Mouse (Mus musculus): ENCODE data around the gene Catsperd. TPM values are rescaled to one million over a fixed set of nuclear protein-coding genes. Genes with fewer than 3 reads are reported as not detected.

Gene Catsperd
- polyA plus RNA-seq, 1 experiment = not detected

GRCm38 (mm10) chr17:56593527-56594271 lies 34.2 kb upstream of the Catsperd start:
- no peak overlapping the region for H3K27ac ChIP-seq (ENCODE audit: insufficient read depth, low read depth, low read length)
- no peak for TF ChIP-seq CTCF (IDR thresholded peaks at IDR 0.05; ENCODE audit: insufficient read depth, low read depth, low read length)
- TF ChIP-seq POLR2A (IDR thresholded peaks at IDR 0.05; ENCODE audit: insufficient read depth, low read depth, low read length) = no peak

DNA sequence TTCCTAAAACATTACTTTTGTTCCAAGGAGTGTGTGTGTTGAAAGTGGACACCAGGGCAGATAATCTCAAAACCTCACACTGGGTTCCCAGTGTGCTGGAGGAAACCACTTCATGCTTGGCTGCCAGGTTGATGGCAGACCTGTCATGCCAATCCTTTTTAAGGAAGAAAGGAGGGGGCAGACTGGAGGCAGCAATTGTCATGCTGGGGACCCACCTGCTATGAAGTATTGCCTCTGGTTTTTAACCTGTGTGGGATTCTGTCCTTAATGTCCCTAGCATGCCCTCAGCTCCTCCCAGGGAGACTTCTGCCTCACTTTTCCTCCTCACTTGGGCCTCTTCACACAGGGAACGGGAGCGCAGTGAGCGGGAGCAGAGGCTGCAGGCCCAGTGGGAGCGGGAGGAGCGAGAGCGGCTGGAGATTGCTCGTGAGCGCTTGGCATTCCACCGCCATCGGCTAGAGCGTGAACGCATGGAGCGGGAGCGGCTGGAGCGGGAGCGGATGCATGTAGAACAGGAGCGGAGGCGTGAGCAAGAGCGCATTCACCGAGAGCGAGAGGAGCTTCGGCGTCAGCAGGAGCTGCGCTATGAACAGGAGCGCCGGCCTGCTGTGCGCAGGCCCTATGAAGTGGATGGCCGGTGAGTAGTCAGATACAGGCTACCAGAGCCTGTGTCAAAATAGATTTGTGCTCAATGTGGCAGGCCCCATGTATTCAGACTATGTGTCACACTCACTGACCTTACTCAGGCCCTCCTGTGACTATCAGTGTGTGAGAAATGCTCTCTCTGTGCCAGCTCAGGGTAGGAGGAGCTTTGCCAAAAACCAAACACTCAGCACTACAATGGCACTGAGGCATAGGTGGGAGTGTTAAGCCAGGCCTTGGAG lies 24.5 kb upstream of the Catsperd start:
- Histone ChIP-seq H3K27ac (ENCODE audit: insufficient read depth, low read depth, low read length) (no peak overlapping the region), H3K4me1 (ENCODE audit: control insufficient read depth, insufficient read depth, low read length) (peaks cover 5% of the 10 kb centered on the region), H3K4me3 (ENCODE audit: insufficient read depth, low read depth, low read length) (no peak overlapping the region)
- WGBS = 94% methylated on average over 28 of the region's 28 CpGs
- TF ChIP-seq POLR2A (IDR thresholded peaks at IDR 0.05; ENCODE audit: insufficient read depth, low read depth, low read length) (no peak), CTCF (IDR thresholded peaks at IDR 0.05; ENCODE audit: insufficient read depth, low read depth, low read length) (no peak)

More at GRCm38 (mm10) chr17:56593527-56594271, 34.2 kb upstream of the Catsperd start:
- WGBS = 60% methylated on average over 8 of the region's 8 CpGs
- peaks cover 28% of the 10 kb centered on the region for H3K4me1 ChIP-seq (ENCODE audit: control insufficient read depth, insufficient read depth, low read length)
- no peak overlapping the region for H3K4me3 ChIP-seq (ENCODE audit: insufficient read depth, low read depth, low read length)

DNA sequence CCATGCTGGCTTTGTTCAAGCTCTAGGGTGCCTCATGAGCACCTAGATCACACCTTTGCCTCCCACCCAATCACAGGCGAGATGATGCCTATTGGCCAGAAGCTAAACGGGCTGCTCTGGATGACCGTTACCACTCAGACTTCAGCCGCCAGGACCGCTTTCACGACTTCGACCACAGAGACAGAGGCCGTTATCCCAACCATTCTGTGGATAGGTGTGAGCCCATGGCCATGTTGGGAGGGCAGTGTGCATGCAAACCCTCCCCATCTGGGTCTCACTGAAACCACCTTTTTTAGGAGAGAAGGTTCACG lies 23.9 kb upstream of the Catsperd start:
- no peak for TF ChIP-seq CTCF (IDR thresholded peaks at IDR 0.05; ENCODE audit: insufficient read depth, low read depth, low read length)
- TF ChIP-seq POLR2A (IDR thresholded peaks at IDR 0.05; ENCODE audit: insufficient read depth, low read depth, low read length) = no peak
- Histone ChIP-seq H3K4me1 (ENCODE audit: control insufficient read depth, insufficient read depth, low read length) (peaks cover 10% of the 10 kb centered on the region), H3K27ac (ENCODE audit: insufficient read depth, low read depth, low read length) (no peak overlapping the region), H3K4me3 (ENCODE audit: insufficient read depth, low read depth, low read length) (no peak overlapping the region)
- 89% methylated on average over 9 of the region's 9 CpGs for WGBS

DNA sequence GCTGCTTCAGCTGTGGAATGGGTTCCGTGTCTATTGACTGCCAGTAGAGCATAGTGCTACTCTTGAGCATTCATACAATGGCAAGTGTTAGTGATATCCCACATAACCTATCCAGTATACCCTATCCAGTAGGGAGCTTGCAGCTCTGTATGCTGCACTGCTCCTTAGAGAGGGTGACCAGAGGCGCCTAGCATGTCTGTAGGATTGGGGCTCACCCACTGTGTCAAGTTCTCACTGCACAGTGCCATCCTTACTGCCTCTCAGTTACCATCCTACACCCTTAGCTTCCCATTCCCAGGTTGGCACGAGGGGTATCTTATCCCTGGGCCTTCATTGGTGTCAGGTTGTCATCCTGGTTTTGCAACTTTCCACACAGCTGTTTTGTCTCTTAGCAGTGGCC lies 23.5 kb upstream of the Catsperd start:
- no peak overlapping the region for H3K4me3 ChIP-seq (ENCODE audit: insufficient read depth, low read depth, low read length)
- WGBS = 85% methylated on average over 3 of the region's 3 CpGs
- peaks cover 10% of the 10 kb centered on the region for H3K4me1 ChIP-seq (ENCODE audit: control insufficient read depth, insufficient read depth, low read length)
- no peak for TF ChIP-seq POLR2A (IDR thresholded peaks at IDR 0.05; ENCODE audit: insufficient read depth, low read depth, low read length)
- no peak for TF ChIP-seq CTCF (IDR thresholded peaks at IDR 0.05; ENCODE audit: insufficient read depth, low read depth, low read length)
- H3K27ac ChIP-seq (ENCODE audit: insufficient read depth, low read depth, low read length) = no peak overlapping the region

- Histone ChIP-seq H3K27ac (ENCODE audit: insufficient read depth, low read depth, low read length) (no peak overlapping the region), H3K4me1 (ENCODE audit: control insufficient read depth, insufficient read depth, low read length) (peaks cover 12% of the 10 kb centered on the region), H3K4me3 (ENCODE audit: insufficient read depth, low read depth, low read length) (no peak overlapping the region)
- WGBS = 84% methylated on average over 9 of the region's 9 CpGs
- TF ChIP-seq CTCF (IDR thresholded peaks at IDR 0.05; ENCODE audit: insufficient read depth, low read depth, low read length) = no peak
- no peak for TF ChIP-seq POLR2A (IDR thresholded peaks at IDR 0.05; ENCODE audit: insufficient read depth, low read depth, low read length)
These were observed 22.5 kb upstream of the Catsperd start for GRCm38 (mm10) chr17:56605431-56605830.

DNA sequence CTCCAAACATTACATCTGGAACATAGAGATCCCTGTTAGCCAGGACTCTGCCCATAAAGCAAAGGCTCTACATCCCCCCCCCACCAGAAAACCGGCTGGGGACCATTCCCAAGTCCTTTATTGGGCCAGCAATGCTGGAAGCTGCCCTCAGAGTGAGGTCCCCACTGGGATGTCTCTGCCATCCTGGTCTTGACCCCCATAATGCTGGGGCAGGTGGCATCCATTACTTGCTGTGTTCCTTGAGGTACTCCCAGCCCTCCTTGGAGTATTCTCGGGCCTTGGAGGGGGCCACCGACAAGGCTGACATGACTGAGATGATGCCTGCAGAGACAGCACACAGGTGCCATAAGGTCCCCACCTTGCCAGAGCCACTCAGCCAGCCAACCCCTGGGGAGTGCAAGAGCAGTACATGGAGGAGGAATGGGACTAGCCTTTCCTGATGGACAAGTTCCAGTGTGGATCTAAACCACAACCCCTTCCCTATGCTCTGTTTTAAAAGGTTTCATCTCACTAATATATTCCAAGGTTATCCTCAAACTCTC lies 20.4 kb upstream of the Catsperd start:
- Histone ChIP-seq H3K27ac (ENCODE audit: insufficient read depth, low read depth, low read length) (no peak overlapping the region), H3K4me3 (ENCODE audit: insufficient read depth, low read depth, low read length) (no peak overlapping the region), H3K4me1 (ENCODE audit: control insufficient read depth, insufficient read depth, low read length) (peaks cover 18% of the 10 kb centered on the region)
- no peak for TF ChIP-seq POLR2A (IDR thresholded peaks at IDR 0.05; ENCODE audit: insufficient read depth, low read depth, low read length)
- WGBS = 80% methylated on average over 3 of the region's 3 CpGs

GRCm38 (mm10) chr17:56608699-56609098 lies 19.2 kb upstream of the Catsperd start:
- H3K4me3 ChIP-seq (ENCODE audit: insufficient read depth, low read depth, low read length) = peak overlapping the region; percentile 71
- no peak for TF ChIP-seq CTCF (IDR thresholded peaks at IDR 0.05; ENCODE audit: insufficient read depth, low read depth, low read length)
- no peak for TF ChIP-seq POLR2A (IDR thresholded peaks at IDR 0.05; ENCODE audit: insufficient read depth, low read depth, low read length)
- H3K27ac ChIP-seq (ENCODE audit: insufficient read depth, low read depth, low read length) = no peak overlapping the region
- peaks cover 18% of the 10 kb centered on the region for H3K4me1 ChIP-seq (ENCODE audit: control insufficient read depth, insufficient read depth, low read length)
- WGBS = 46% methylated on average over 5 of the region's 5 CpGs

DNA sequence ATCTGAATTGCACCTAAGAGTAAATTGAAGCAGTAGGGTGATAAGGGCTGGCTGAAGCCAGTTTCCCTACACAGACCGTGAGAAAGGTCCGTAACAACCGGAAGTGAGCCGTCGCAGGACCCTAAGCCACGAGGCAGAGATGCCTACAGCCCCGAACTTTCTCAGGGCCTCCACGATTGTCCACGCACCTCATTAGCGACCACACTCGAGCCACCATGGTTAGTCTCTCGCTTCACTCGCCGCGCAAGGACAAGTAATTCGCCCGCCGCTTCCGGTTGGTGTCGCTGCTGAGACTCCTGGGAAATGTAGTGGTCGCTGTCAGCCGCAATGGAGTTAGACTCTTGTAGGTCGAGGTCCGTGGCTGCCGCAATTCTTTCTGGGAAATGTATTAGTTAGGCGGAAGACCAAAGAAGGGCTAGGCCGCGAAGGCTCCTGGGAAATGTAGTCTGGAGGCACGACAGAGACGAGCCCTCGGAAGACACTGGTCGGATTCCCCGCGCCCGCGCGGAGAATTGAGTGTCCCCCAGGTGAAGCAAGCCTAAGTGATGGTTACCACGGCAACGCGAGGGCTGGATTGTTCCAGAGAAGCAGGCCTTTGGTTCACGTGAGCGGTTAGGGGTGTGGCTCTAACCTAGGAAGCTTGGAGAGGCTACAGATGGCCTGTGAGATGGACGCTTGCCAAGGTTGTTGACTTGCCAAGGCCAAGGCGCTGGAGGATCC lies 18.3 kb upstream of the Catsperd start, which contains the start of gene 2410015M20Rik:
TSS of gene 2410015M20Rik (minus strand) at position 320 of the 720 bp plus-strand sequence.
- under 1% methylated on average over 44 of the region's 44 CpGs for WGBS

More for the DNA sequence above, 18.3 kb upstream of the Catsperd start, which contains the start of gene 2410015M20Rik:
- H3K4me3 ChIP-seq (ENCODE audit: insufficient read depth, low read depth, low read length) = peak within 1 kb of the TSS; percentile 71
- TF ChIP-seq POLR2A (IDR thresholded peaks at IDR 0.05; ENCODE audit: insufficient read depth, low read depth, low read length) = peak; percentile 36; the same call in 1 of the 2 replicates
- no peak for TF ChIP-seq CTCF (IDR thresholded peaks at IDR 0.05; ENCODE audit: insufficient read depth, low read depth, low read length)
- peak within 1 kb of the TSS; percentile 66 for H3K27ac ChIP-seq (ENCODE audit: insufficient read depth, low read depth, low read length)
- peaks cover 24% of the 10 kb centered on the region for H3K4me1 ChIP-seq (ENCODE audit: control insufficient read depth, insufficient read depth, low read length)

All from olfactory bulb, adult 2 months (tissue).